Mouse (Mus musculus) pancreas, adult 10 weeks (tissue): ENCODE data around the gene Zfp280c. TPM values are rescaled to one million over a fixed set of nuclear protein-coding genes. Genes with fewer than 3 reads are reported as not detected.

Source experiments
- polyA plus RNA-seq: library from polyadenylated mRNA; stranded (reverse); fragments of 350-450 nt; fragmentation: Illumina TruSeq; extraction: RNeasy Lipid Tissue Mini Kit (QIAGEN cat#74804); gene quantifications from one replicate; pipeline ENCODE4 v1.2.3, GENCODE M21; 2015; ENCODE audit warnings: low read depth, low replicate concordance; ENCODE audit not compliant: insufficient read depth

The Zfp280c gene
- polyA plus RNA-seq = 3.3 TPM

GRCm38 (mm10) chrX:48594099-48594760, at the start of gene Zfp280c:
Zfp280c (minus strand) TSS chrX:48594504.

GRCm38 (mm10) chrX:48623379-48624053, 29.2 kb upstream of the Zfp280c start, which contains the start of gene Slc25a14:
Slc25a14 (plus strand) TSS chrX:48623413.

GRCm38 (mm10) chrX:48518808-48519548, 75.3 kb downstream of the Zfp280c start, which contains the start of gene Rab33a:
Rab33a (plus strand) TSS chrX:48519285.

GRCm38 (mm10) chrX:48513166-48513807, 81.0 kb downstream of the Zfp280c start, which contains the start of gene Aifm1:
Aifm1 (minus strand) TSS chrX:48513563.

Other genes starting within 250 kb of the Zfp280c start
- gene Elf4, start 131.4 kb downstream of the Zfp280c start, polyA plus RNA-seq = 3.3 TPM
- 8.3 TPM for gene Aifm1, start 80.9 kb downstream of the Zfp280c start, polyA plus RNA-seq
- not detected for gene Rab33a, start 75.2 kb downstream of the Zfp280c start, polyA plus RNA-seq
- gene Slc25a14, start 28.9 kb upstream of the Zfp280c start, polyA plus RNA-seq = 1.7 TPM
- 0.48 TPM for gene Gpr119, start 80.0 kb upstream of the Zfp280c start, polyA plus RNA-seq
- 1.6 TPM for gene Rbmx2, start 100.5 kb upstream of the Zfp280c start, polyA plus RNA-seq